Mouse (Mus musculus): ENCODE results near the gene Gldc.

Gene Gldc

DNA sequence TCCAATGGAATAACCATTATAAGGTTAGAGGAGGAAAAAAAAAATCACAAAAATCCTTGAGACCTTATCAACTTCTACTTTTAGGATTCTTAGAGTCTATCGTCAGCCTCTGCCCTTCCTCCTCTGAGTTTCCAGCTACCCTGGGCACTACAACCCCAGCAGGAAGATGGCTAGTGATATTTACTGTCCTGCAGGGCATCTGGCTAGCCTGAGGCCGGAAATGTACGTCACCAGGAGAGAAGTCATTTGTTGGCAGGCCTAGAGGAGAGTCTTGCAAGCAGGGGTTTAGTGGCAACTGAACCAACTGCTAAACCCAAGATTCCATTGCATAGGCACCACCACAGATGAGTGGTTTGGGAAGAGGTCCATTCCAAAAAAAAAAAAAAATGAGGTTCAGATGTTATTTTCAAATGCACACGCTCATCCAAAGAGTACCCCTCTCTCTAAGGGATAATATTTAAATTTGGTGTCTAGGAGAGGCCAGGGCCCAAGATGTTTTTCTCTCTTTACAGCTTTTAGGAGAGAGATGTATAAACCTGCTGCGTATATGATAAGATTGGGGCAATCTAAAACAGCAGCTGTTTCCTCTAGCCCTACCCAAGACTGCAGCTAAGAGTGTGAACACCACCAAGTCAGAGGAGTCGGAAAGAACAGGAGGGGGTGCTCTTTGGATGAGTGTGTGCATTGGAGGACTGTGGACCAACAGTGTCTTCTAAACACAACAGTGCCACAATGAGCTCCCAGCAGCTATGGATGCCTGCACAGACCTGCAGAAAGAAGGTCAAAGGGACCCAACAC is 70.0 kb downstream of the Gldc start:
- DNase-seq = no peak

DNA sequence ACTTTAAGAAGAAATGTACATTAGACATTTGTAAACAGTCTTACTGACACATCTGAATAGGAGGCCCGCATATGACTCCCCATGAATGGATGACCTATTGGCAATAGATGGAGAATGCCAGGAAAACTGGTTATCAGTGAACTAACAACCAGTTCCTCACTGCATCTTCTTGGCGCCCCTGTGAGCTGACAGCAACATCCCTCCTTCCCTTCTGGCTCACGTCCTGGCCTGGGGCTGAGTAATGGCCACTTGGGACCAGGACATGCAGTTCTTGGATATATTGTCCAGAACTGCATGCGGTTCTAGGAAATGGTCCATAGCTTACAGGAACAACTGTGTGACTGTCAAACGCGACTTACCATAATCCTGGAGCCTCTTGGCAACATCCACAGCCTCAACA is 72.6 kb downstream of the Gldc start:
- DNase-seq = no peak

DNA sequence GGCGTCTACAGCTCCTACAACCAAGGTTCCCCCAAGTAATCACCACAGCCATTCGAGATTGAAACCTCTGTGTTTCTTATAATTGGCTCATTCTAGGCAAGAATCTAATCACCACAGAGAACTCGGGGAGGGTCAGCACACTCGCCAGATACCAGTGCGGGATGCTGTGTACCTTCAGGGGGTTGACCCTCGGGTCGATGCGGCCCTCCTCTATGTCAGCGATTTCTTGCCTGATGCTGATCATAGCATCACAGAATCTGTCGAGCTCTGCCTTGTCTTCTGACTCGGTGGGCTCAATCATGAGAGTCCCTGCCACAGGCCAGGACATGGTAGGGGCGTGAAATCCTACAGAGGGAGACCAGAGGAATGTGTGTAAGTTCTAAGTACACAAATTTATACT is 74.7 kb downstream of the Gldc start:
- no peak for DNase-seq

DNA sequence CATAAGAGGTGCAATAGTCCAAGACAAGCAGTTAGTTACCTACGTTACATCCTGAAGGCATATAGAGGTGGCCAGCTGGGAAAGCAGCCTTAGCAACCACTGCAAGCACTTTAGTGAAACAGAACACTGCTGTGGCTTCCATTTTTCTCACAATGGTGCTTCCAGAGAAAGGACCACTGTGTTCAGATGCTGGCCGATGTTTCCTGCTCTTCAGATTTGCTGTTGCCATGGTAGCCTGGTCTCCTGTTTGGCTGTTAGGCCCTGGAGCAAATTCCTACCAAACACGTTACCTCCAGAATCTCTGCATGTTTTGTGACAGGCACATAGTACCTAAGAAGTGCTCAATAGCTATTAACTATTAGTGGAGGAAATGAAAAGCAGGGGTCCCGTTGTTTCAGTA is 78.2 kb downstream of the Gldc start:
- DNase-seq = no peak

DNA sequence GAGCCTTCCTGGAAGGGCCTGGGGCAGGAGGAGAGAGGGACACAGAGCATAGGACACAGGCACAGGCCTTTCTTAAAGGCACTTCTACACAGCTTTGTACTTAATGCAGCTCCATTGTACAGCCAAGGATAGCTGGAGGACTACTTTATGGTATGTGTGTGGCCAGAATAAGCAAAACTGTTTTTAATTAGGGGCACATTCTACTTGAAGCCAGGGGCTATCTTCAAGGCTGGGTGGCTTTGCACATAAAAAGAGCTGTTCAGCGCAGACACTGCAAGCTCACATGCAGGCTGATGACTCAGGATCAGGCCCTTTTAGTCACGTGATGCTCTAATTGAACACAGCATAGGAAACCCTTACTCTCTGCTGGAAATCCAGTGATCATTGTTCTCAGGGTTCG is 79.0 kb downstream of the Gldc start:
- DNase-seq = no peak

DNA sequence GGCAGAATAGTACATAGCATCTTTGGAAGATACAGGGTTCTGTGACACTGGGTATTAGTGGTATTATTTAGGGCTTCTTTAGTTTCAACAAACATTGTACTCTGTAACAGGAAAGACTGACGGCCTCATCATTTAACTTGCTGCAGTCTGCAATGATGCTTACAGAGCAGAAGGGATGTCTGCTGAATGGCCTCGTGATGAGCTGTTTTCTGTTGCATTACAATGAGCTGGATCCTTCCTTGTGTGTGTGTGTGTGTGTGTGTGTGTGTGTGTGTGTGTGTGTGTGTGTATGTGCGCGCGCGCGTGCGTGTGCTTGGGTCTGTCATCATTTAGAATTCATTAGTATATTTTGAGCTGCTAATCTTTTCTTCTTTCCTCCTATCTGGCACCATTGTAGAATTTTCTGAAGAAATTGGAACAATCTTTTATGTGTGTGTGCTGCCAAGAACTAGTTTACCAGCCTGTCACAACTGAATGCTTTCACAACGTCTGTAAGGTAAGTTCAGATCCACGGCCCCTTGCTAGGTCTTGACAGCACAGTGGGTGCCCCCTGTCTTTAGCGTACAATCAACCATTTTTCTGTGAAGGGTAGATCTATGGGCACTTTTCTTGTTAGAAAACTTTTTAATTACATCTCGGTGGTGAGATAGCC is 83.5 kb downstream of the Gldc start:
- DNase-seq = no peak

DNA sequence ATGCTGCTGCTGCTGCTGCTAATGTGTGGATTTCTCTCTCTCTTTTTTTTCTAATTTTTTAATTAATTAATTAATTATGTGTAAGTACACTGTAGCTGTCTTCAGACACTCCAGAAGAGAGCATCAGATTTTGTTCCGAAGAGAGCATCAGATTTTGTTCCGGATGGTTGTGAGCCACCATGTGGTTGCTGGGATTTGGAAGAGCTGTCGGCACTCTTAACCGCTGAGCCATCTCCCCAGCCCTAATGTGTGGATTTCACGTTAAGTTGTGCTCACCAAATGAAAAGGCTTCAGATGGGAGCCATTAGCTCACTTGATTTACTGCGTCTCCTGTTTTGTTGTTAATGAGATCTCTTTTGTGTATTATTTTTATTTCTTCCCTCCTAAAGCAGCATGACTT is 85.1 kb downstream of the Gldc start:
- DNase-seq = no peak

DNA sequence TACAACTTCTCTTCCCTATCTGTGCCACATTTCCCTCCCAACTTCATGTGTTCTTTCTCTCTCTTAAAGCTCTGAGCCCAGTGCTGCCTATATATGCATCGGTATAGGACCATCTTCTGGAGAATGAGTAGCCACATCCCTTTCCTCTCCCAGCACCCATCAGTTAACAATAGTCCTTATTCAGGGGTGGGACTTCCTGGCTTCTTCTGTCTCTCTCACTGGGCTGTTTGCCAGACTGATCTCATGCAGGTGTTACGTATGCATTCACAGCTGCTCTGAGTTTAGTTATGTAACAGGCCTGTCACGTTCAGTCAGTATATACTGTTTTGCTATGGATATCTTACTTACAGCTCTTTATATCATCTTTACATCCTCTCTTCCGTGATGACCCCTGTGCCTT is 109.4 kb downstream of the Gldc start:
- no peak for DNase-seq

DNA sequence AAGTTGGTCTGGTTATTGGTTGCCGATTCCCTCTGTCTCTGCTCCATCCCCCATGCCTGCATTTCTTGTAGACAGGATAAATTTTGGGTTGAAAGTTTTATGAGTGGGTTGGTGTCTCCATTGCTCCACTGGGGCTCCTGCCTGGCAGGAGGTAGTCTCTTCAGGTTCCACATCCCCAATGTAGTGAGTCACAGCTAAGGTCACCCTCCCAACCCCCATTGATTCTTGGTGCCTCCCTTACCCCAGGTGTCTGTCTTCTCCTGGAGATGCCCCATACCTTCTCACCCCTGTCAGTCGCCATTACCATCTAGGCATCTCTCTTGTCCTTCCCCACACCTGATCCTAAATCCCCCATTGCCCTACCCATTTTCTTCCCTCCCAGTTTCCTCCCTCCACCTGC is 121.0 kb downstream of the Gldc start:
- no peak for DNase-seq

DNA sequence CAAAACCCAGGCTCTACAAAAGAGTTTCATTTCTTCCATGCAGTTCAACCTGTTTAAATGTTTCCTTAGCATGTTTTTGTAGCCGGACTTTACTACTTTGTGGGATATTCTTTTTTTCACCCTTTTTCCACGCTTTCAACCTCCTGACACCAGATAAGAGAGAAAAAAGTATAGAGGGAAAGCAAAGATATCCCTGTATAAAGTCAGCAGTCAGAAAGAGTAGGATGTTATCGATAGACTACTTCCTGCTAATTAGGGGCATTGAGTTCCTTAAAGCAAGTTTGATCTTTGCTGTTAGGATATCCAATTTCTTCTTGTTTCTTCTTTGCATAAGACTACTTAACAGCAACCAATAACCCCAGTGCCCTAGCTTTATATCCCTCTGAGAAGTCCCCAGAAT is 123.8 kb downstream of the Gldc start:
- DNase-seq = no peak

DNA sequence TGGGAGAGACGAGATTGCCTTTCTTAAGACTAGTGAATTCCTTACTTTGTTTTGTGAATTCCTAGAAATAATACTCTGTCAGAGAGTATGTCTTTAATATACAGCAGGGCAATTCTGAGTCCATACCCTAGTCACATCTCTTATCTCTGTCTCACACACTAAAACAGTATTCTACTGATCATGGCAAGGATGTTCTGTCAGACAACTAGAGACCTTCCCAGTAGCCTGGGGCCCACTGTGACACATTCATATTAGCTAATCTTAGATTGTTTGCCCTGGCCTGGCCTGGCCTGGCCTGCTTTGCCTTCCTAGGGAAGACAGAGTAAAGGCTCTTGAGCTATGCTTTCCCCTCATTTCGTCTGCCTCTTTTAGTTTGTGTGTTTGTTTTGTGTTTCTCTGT is 124.6 kb downstream of the Gldc start:
- no peak for DNase-seq

Data from cerebellum, postnatal 36 days (tissue).